Mouse (Mus musculus): ENCODE data around the gene Gucy2c. TPM values are rescaled to one million over a fixed set of nuclear protein-coding genes. Genes with fewer than 3 reads are reported as not detected.

Gene Gucy2c
- total and polyA plus RNA-seq, 2 experiments from 2014 or later: not detected

GRCm38 (mm10) chr6:136653331-136653730 is 128.2 kb downstream of the Gucy2c start:
- H3K4me3 ChIP-seq (ENCODE audit: low read depth, low read length): no peak overlapping the region
- no peak for ATAC-seq (ENCODE audit: insufficient read depth, low read depth)
- H3K27ac ChIP-seq (ENCODE audit: low read depth): no peak overlapping the region
- H3K4me1 ChIP-seq (ENCODE audit: control insufficient read depth, insufficient read depth): peaks cover 4% of the 10 kb centered on the region; the same call in 1 of the 2 replicates
- no peak overlapping the region for H3K4me2 ChIP-seq (ENCODE audit: low read depth, low read length)
- H3K36me3 ChIP-seq (replicated peaks; ENCODE audit: control insufficient read depth, insufficient read depth, low read length): no peaks in the 10 kb centered on the region
- TF ChIP-seq EP300 (IDR thresholded peaks at IDR 0.05; ENCODE audit: low read depth) (no peak), CTCF (IDR thresholded peaks at IDR 0.05; ENCODE audit: low read depth) (no peak)
- no peaks in the 10 kb centered on the region for H3K9me3 ChIP-seq (replicated peaks; ENCODE audit: control insufficient read depth, low read length)
- DNase-seq (ENCODE audit: low spot score): no peak
- no peak overlapping the region for H3K9ac ChIP-seq (replicated peaks; ENCODE audit: low read depth, low read length)
- no peaks in the 10 kb centered on the region for H3K27me3 ChIP-seq (ENCODE audit: control insufficient read depth, insufficient read depth, low read length)
- 39% methylated on average over 5 of the region's 5 CpGs for WGBS

DNA sequence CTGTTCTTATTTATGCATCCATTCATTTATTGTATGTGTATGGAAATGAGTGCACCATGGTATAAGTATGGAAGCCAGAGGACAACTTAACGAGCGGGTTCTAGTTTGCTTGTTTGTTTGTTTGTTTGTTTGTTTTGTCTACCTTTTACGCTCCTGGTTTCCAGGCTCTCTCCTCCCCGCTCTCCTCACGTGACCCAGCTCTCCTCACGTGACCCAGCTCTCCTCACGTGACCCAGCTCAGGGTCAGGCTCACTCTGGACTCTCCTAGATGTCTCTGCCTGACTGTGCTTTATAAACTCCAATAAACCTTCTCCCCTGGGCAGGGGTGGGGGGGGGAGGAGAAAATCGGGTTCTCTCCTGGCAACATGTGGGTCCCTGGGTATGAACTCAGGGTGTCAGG is 130.9 kb downstream of the Gucy2c start:
- no peak overlapping the region for H3K27ac ChIP-seq (ENCODE audit: low read depth)
- H3K36me3 ChIP-seq (replicated peaks; ENCODE audit: control insufficient read depth, insufficient read depth, low read length): no peaks in the 10 kb centered on the region
- ATAC-seq (ENCODE audit: insufficient read depth, low read depth) (no peak), DNase-seq (ENCODE audit: low spot score) (no peak)
- no peaks in the 10 kb centered on the region for H3K27me3 ChIP-seq (ENCODE audit: control insufficient read depth, insufficient read depth, low read length)
- TF ChIP-seq CTCF (IDR thresholded peaks at IDR 0.05; ENCODE audit: low read depth) (no peak), EP300 (IDR thresholded peaks at IDR 0.05; ENCODE audit: low read depth) (no peak)
- no peak overlapping the region for H3K9ac ChIP-seq (replicated peaks; ENCODE audit: low read depth, low read length)
- peaks cover 4% of the 10 kb centered on the region; the same call in 1 of the 2 replicates for H3K4me1 ChIP-seq (ENCODE audit: control insufficient read depth, insufficient read depth)
- WGBS: 85% methylated on average over 8 of the region's 8 CpGs
- no peaks in the 10 kb centered on the region for H3K9me3 ChIP-seq (replicated peaks; ENCODE audit: control insufficient read depth, low read length)
- H3K4me2 ChIP-seq (ENCODE audit: low read depth, low read length): no peak overlapping the region
- H3K4me3 ChIP-seq (ENCODE audit: low read depth, low read length): no peak overlapping the region

GRCm38 (mm10) chr6:136647455-136647861 is 134.1 kb downstream of the Gucy2c start:
- H3K4me2 ChIP-seq (ENCODE audit: low read depth, low read length): no peak overlapping the region
- 62% methylated on average over 10 of the region's 10 CpGs for WGBS
- H3K9me3 ChIP-seq (replicated peaks; ENCODE audit: control insufficient read depth, low read length): 0 out of 2 replicates have a peak, but pooled peaks cover 4% of the 10 kb centered on the region
- H3K27ac ChIP-seq (ENCODE audit: low read depth): no peak overlapping the region
- H3K9ac ChIP-seq (replicated peaks; ENCODE audit: low read depth, low read length): no peak overlapping the region
- no peaks in the 10 kb centered on the region for H3K4me1 ChIP-seq (ENCODE audit: control insufficient read depth, insufficient read depth)
- no peak overlapping the region for H3K4me3 ChIP-seq (ENCODE audit: low read depth, low read length)
- no peaks in the 10 kb centered on the region for H3K36me3 ChIP-seq (replicated peaks; ENCODE audit: control insufficient read depth, insufficient read depth, low read length)
- no peak for TF ChIP-seq CTCF (IDR thresholded peaks at IDR 0.05; ENCODE audit: low read depth)
- TF ChIP-seq EP300 (IDR thresholded peaks at IDR 0.05; ENCODE audit: low read depth): no peak
- H3K27me3 ChIP-seq (ENCODE audit: control insufficient read depth, insufficient read depth, low read length): no peaks in the 10 kb centered on the region
- DNase-seq (ENCODE audit: low spot score) (no peak), ATAC-seq (ENCODE audit: insufficient read depth, low read depth) (no peak)

Small RNAs within 50 kb of the gene (microRNA-seq; reads per million reads assigned to microRNA genes)
- not detected for gene Gm44364

Other genes with a start within 250 kb of the Gucy2c start
- gene Plbd1, start 119.8 kb downstream of the Gucy2c start, total RNA-seq (2014; rRNA removed; ENCODE audit: low replicate concordance): 6.1 and 11.9 TPM in 2 replicates
- gene Plbd1, start 119.8 kb downstream of the Gucy2c start, polyA plus RNA-seq (2015; fragmentation: Nextera tagmentation; extraction: Ambion mirVana): 11.7 and 13.3 TPM in 2 replicates
- 88.7 and 119 TPM in 2 replicates for gene Hist4h4, start 22.6 kb upstream of the Gucy2c start, total RNA-seq (2014; rRNA removed; ENCODE audit: low replicate concordance)
- gene Hist4h4, start 22.6 kb upstream of the Gucy2c start, polyA plus RNA-seq (2015; fragmentation: Nextera tagmentation; extraction: Ambion mirVana): 0.34 and 0.37 TPM in 2 replicates
- gene H2afj, start 26.5 kb upstream of the Gucy2c start, total RNA-seq (2014; rRNA removed; ENCODE audit: low replicate concordance): 13.1 and 19.3 TPM in 2 replicates
- 88.8 and 88.9 TPM in 2 replicates for gene H2afj, start 26.5 kb upstream of the Gucy2c start, polyA plus RNA-seq (2015; fragmentation: Nextera tagmentation; extraction: Ambion mirVana)
- 0.04 and 0.43 TPM in 2 replicates for gene BC049715, start 45.9 kb upstream of the Gucy2c start, total RNA-seq (2014; rRNA removed; ENCODE audit: low replicate concordance)
- 1.4 and 2.5 TPM in 2 replicates for gene BC049715, start 45.9 kb upstream of the Gucy2c start, polyA plus RNA-seq (2015; fragmentation: Nextera tagmentation; extraction: Ambion mirVana)
- gene Wbp11, start 46.5 kb upstream of the Gucy2c start, total RNA-seq (2014; rRNA removed; ENCODE audit: low replicate concordance): 28.2 and 37.7 TPM in 2 replicates
- 51.1 and 52.7 TPM in 2 replicates for gene Wbp11, start 46.5 kb upstream of the Gucy2c start, polyA plus RNA-seq (2015; fragmentation: Nextera tagmentation; extraction: Ambion mirVana)
- not detected in 2 replicates for gene Smco3, start 53.7 kb upstream of the Gucy2c start, total RNA-seq (2014; rRNA removed; ENCODE audit: low replicate concordance)
- gene Smco3, start 53.7 kb upstream of the Gucy2c start, polyA plus RNA-seq (2015; fragmentation: Nextera tagmentation; extraction: Ambion mirVana): not detected in 2 replicates
- 19.3 and 28.8 TPM in 2 replicates for gene Art4, start 76.0 kb upstream of the Gucy2c start, total RNA-seq (2014; rRNA removed; ENCODE audit: low replicate concordance)
- gene Art4, start 76.0 kb upstream of the Gucy2c start, polyA plus RNA-seq (2015; fragmentation: Nextera tagmentation; extraction: Ambion mirVana): 8.7 and 11.4 TPM in 2 replicates
- gene Mgp, start 94.1 kb upstream of the Gucy2c start, total RNA-seq (2014; rRNA removed; ENCODE audit: low replicate concordance): 344 and 362 TPM in 2 replicates
- 403 and 465 TPM in 2 replicates for gene Mgp, start 94.1 kb upstream of the Gucy2c start, polyA plus RNA-seq (2015; fragmentation: Nextera tagmentation; extraction: Ambion mirVana)
- 1.7 TPM in 1 of 2 replicates, not detected in the other for gene Erp27, start 140.4 kb upstream of the Gucy2c start, total RNA-seq (2014; rRNA removed; ENCODE audit: low replicate concordance)
- gene Erp27, start 140.4 kb upstream of the Gucy2c start, polyA plus RNA-seq (2015; fragmentation: Nextera tagmentation; extraction: Ambion mirVana): 0.75 and 0.83 TPM in 2 replicates
- gene Pde6h, start 142.1 kb upstream of the Gucy2c start, total RNA-seq (2014; rRNA removed; ENCODE audit: low replicate concordance): 0.19 TPM in 1 of 2 replicates, not detected in the other
- 0.04 and 0.25 TPM in 2 replicates for gene Pde6h, start 142.1 kb upstream of the Gucy2c start, polyA plus RNA-seq (2015; fragmentation: Nextera tagmentation; extraction: Ambion mirVana)
- gene Arhgdib, start 160.1 kb upstream of the Gucy2c start, total RNA-seq (2014; rRNA removed; ENCODE audit: low replicate concordance): 42.2 and 45.9 TPM in 2 replicates
- gene Arhgdib, start 160.1 kb upstream of the Gucy2c start, polyA plus RNA-seq (2015; fragmentation: Nextera tagmentation; extraction: Ambion mirVana): 56.7 and 58.8 TPM in 2 replicates

Data from heart, postnatal 0 days (tissue).